Mouse (Mus musculus): ENCODE measurements around the gene Trim7. TPM values are rescaled to one million over a fixed set of nuclear protein-coding genes. Genes with fewer than 3 reads are reported as not detected.
"Not testable (repeated sequence)": the region's sequence is repeated elsewhere in the genome, so short reads cannot be mapped to it uniquely, and the experiment has no call there.

Trim7 gene
- total RNA-seq, 4 experiments from 2014 or later, result 3.4 to 4.5 (median 3.8) TPM

GRCm38 (mm10) chr11:48823536-48823972 is 2.4 kb upstream of the Trim7 start:
- peak in 1 of 2 experiments; percentile 67 for DNase-seq (ENCODE audit: low spot score in 2 of 2)

GRCm38 (mm10) chr11:48824311-48824830 is 1.6 kb upstream of the Trim7 start:
- DNase-seq (ENCODE audit: low spot score in 2 of 2), result no peak

GRCm38 (mm10) chr11:48826752-48827096 is 784 bp downstream of the Trim7 start:
- DNase-seq (ENCODE audit: low spot score in 2 of 2), result no peak

GRCm38 (mm10) chr11:48827926-48828325 is 2.0 kb downstream of the Trim7 start:
- DNase-seq (ENCODE audit: low spot score in 2 of 2), result no peak

- DNase-seq (ENCODE audit: low spot score in 2 of 2), result no peak
Observed at GRCm38 (mm10) chr11:48830279-48830678, 4.3 kb downstream of the Trim7 start.

GRCm38 (mm10) chr11:48831273-48831672 is 5.3 kb downstream of the Trim7 start:
- no peak for DNase-seq (ENCODE audit: low spot score in 2 of 2)

GRCm38 (mm10) chr11:48833078-48833730 is 7.3 kb downstream of the Trim7 start:
- no peak for DNase-seq (ENCODE audit: low spot score in 2 of 2)

- peak; percentile 81 to 98 for DNase-seq (ENCODE audit: low spot score in 2 of 2)
Observed at GRCm38 (mm10) chr11:48833731-48834639, 8.0 kb downstream of the Trim7 start.

GRCm38 (mm10) chr11:48835923-48836322 is 10.0 kb downstream of the Trim7 start:
- DNase-seq (ENCODE audit: low spot score in 2 of 2), result no peak

- no peak for DNase-seq (ENCODE audit: low spot score in 2 of 2)
Observed at GRCm38 (mm10) chr11:48836990-48837309, 11.0 kb downstream of the Trim7 start.

- peak; percentile 36 to 43 for DNase-seq (ENCODE audit: low spot score in 2 of 2)
Observed at GRCm38 (mm10) chr11:48837310-48838180, 11.6 kb downstream of the Trim7 start.

- no peak for DNase-seq (ENCODE audit: low spot score in 2 of 2)
Observed at GRCm38 (mm10) chr11:48838181-48838797, 12.3 kb downstream of the Trim7 start.

GRCm38 (mm10) chr11:48838879-48839680 is 13.1 kb downstream of the Trim7 start:
- no peak for DNase-seq (ENCODE audit: low spot score in 2 of 2)

- DNase-seq (ENCODE audit: low spot score in 2 of 2), result no peak
Observed at GRCm38 (mm10) chr11:48840805-48841204, 14.9 kb downstream of the Trim7 start.

- no peak for DNase-seq (ENCODE audit: low spot score in 2 of 2)
Observed at GRCm38 (mm10) chr11:48841213-48841612, 15.3 kb downstream of the Trim7 start.

- no peak for DNase-seq (ENCODE audit: low spot score in 2 of 2)
Observed at GRCm38 (mm10) chr11:48842378-48842792, 16.4 kb downstream of the Trim7 start.

- DNase-seq (ENCODE audit: low spot score in 2 of 2), result no peak
Observed at GRCm38 (mm10) chr11:48843202-48843601, 17.3 kb downstream of the Trim7 start.

GRCm38 (mm10) chr11:48844309-48844708 is 18.4 kb downstream of the Trim7 start:
- no peak for DNase-seq (ENCODE audit: low spot score in 2 of 2)

- no peak for DNase-seq (ENCODE audit: low spot score in 2 of 2)
Observed at GRCm38 (mm10) chr11:48845244-48845815, 19.4 kb downstream of the Trim7 start.

GRCm38 (mm10) chr11:48846362-48846761 is 20.4 kb downstream of the Trim7 start:
- not testable (repeated sequence) for DNase-seq (ENCODE audit: low spot score in 2 of 2)
